27 mouse cellular contexts compared by ENCODE assay signal in genomic region chr11:5145600-5145999, GRCm38 (mm10). TPM values are rescaled to one million over a fixed set of nuclear protein-coding genes. Genes with fewer than 3 reads are reported as not detected.
A peak's percentile ranks its signal among the peaks of the same experiment; 100 is the strongest.
DNase-seq lines count a peak whose midpoint lies in the region; ATAC-seq and TF ChIP-seq lines count a peak whose summit lies in the region.
"Had no signal": no experiment of that assay in that cellular context is flagged by ENCODE, and none has a peak within 500 bp of the region (broad histone marks: within the 10 kb centered on the region; RNA-seq: fewer than 3 reads in every experiment).

No protein-coding gene starts in this region.

- no peak overlapping the region for H3K4me2 ChIP-seq in hindbrain, embryonic 13.5 days
- no peak overlapping the region for H3K4me2 ChIP-seq in kidney, embryonic 15.5 days
- H3K4me2 ChIP-seq in stomach, embryonic 15.5 days = no peak overlapping the region
- no peak overlapping the region for H3K4me2 ChIP-seq in stomach, postnatal 0 days (replicated peaks; ENCODE audit: low read depth)
- H3K4me2 ChIP-seq: embryonic facial prominence, embryonic 12.5 days; embryonic facial prominence, embryonic 15.5 days; forebrain, embryonic 12.5 days; heart, embryonic 11.5 days; hindbrain, embryonic 14.5 days had no signal

- peaks cover 52% of the 10 kb centered on the region for H3K4me1 ChIP-seq in hindbrain, embryonic 10.5 days (replicated peaks)
- H3K4me1 ChIP-seq in hindbrain, embryonic 13.5 days (replicated peaks) = peaks cover 29% of the 10 kb centered on the region
- H3K4me1 ChIP-seq in kidney, embryonic 15.5 days = peaks cover 79% of the 10 kb centered on the region
- H3K4me1 ChIP-seq in stomach, embryonic 15.5 days = peaks cover 33% of the 10 kb centered on the region
- H3K4me1 ChIP-seq in stomach, postnatal 0 days (replicated peaks; ENCODE audit: control insufficient read depth, insufficient read depth) = peaks cover 9% of the 10 kb centered on the region

- H3K36me3 ChIP-seq in hindbrain, embryonic 10.5 days = peaks cover 12% of the 10 kb centered on the region
- no peaks in the 10 kb centered on the region for H3K36me3 ChIP-seq in hindbrain, embryonic 13.5 days
- peaks cover 9% of the 10 kb centered on the region; the same call in 1 of the 2 replicates for H3K36me3 ChIP-seq in kidney, embryonic 15.5 days
- H3K36me3 ChIP-seq in stomach, embryonic 15.5 days = no peaks in the 10 kb centered on the region
- no peaks in the 10 kb centered on the region for H3K36me3 ChIP-seq in stomach, postnatal 0 days (ENCODE audit: control insufficient read depth, insufficient read depth, low read length)
- H3K36me3 ChIP-seq: embryonic facial prominence, embryonic 12.5 days; embryonic facial prominence, embryonic 15.5 days; forebrain, embryonic 12.5 days; G1E had no signal

- WGBS in hindbrain, embryonic 10.5 days = 66% methylated on average over 3 of the region's 3 CpGs
- WGBS in hindbrain, embryonic 13.5 days = 75% methylated on average over 3 of the region's 3 CpGs
- WGBS in kidney, embryonic 15.5 days = 36% methylated on average over 3 of the region's 3 CpGs
- 66% methylated on average over 3 of the region's 3 CpGs for WGBS in stomach, embryonic 15.5 days
- WGBS in stomach, postnatal 0 days = 76% methylated on average over 3 of the region's 3 CpGs

- peaks cover 12% of the 10 kb centered on the region; the same call in 1 of the 2 replicates for H3K27me3 ChIP-seq in hindbrain, embryonic 10.5 days (ENCODE audit: insufficient read depth, poor library complexity, severe bottlenecking)
- peaks cover 7% of the 10 kb centered on the region; the same call in 1 of the 2 replicates for H3K27me3 ChIP-seq in hindbrain, embryonic 13.5 days
- no peaks in the 10 kb centered on the region for H3K27me3 ChIP-seq in kidney, embryonic 15.5 days
- no peaks in the 10 kb centered on the region for H3K27me3 ChIP-seq in stomach, embryonic 15.5 days (replicated peaks)
- no peaks in the 10 kb centered on the region for H3K27me3 ChIP-seq in stomach, postnatal 0 days (ENCODE audit: control insufficient read depth, insufficient read depth, low read length)
- H3K27me3 ChIP-seq: embryonic facial prominence, embryonic 15.5 days; Patski had no signal

- no peak for DNase-seq in hindbrain, embryonic 10.5 days (ENCODE audit: low spot score)
- no peak for DNase-seq in kidney, adult 9 months
- no peak for DNase-seq in stomach, postnatal 0 days (ENCODE audit: low spot score)
- peak; percentile 57 to 68 for DNase-seq in kidney, postnatal 4 days
- no peak for DNase-seq in left cerebral cortex, postnatal 14 days (ENCODE audit: low spot score in 2 of 2)
- DNase-seq: adrenal gland, postnatal 10 days; adrenal gland, postnatal 36 days; B cell, adult 2 months; cerebellum, adult 2 months; cerebellum, adult 9-11 months; cerebellum, postnatal 25 days; gastrocnemius, postnatal 10 days; gastrocnemius, postnatal 36 days; heart, adult 11 months had no signal

- H3K4me3 ChIP-seq in hindbrain, embryonic 10.5 days = no peak overlapping the region
- H3K4me3 ChIP-seq in hindbrain, embryonic 13.5 days = no peak overlapping the region
- no peak overlapping the region for H3K4me3 ChIP-seq in kidney, embryonic 15.5 days (replicated peaks)
- H3K4me3 ChIP-seq in stomach, embryonic 15.5 days (replicated peaks) = no peak overlapping the region
- H3K4me3 ChIP-seq in stomach, postnatal 0 days (ENCODE audit: low read depth, low read length) = no peak overlapping the region
- H3K4me3 ChIP-seq: embryonic facial prominence, embryonic 12.5 days; embryonic facial prominence, embryonic 15.5 days; forebrain, embryonic 12.5 days had no signal

- no peak overlapping the region for H3K9ac ChIP-seq in hindbrain, embryonic 13.5 days
- no peak overlapping the region for H3K9ac ChIP-seq in kidney, embryonic 15.5 days
- no peak overlapping the region for H3K9ac ChIP-seq in stomach, embryonic 15.5 days
- H3K9ac ChIP-seq in stomach, postnatal 0 days (ENCODE audit: low read length) = no peak overlapping the region
- H3K9ac ChIP-seq: embryonic facial prominence, embryonic 12.5 days; embryonic facial prominence, embryonic 15.5 days; forebrain, embryonic 12.5 days; hindbrain, embryonic 14.5 days had no signal

- no peak for TF ChIP-seq CTCF in stomach, postnatal 0 days (IDR thresholded peaks at IDR 0.05; ENCODE audit: low read depth)

- intact Hi-C loops in left cerebral cortex, postnatal 14 days (cut with DNase I) = no loop called here

- peak overlapping the region; percentile 50 for H3K27ac ChIP-seq in hindbrain, embryonic 10.5 days
- no peak overlapping the region for H3K27ac ChIP-seq in hindbrain, embryonic 13.5 days
- H3K27ac ChIP-seq in kidney, embryonic 15.5 days = peak overlapping the region; percentile 88
- 0 out of 2 replicates have a peak overlapping the region, but pooled peaks have one; percentile 11 for H3K27ac ChIP-seq in stomach, embryonic 15.5 days
- no peak overlapping the region for H3K27ac ChIP-seq in stomach, postnatal 0 days (replicated peaks)
- H3K27ac ChIP-seq: embryonic facial prominence, embryonic 12.5 days; embryonic facial prominence, embryonic 15.5 days; forebrain, embryonic 12.5 days; hindbrain, embryonic 14.5 days; hindbrain, postnatal 0 days had no signal

- no peaks in the 10 kb centered on the region for H3K9me3 ChIP-seq in hindbrain, embryonic 10.5 days
- H3K9me3 ChIP-seq in hindbrain, embryonic 13.5 days = no peaks in the 10 kb centered on the region
- H3K9me3 ChIP-seq in kidney, embryonic 15.5 days (replicated peaks) = no peaks in the 10 kb centered on the region
- H3K9me3 ChIP-seq in stomach, embryonic 15.5 days = no peaks in the 10 kb centered on the region
- H3K9me3 ChIP-seq in stomach, postnatal 0 days (ENCODE audit: control insufficient read depth, low read length) = no peaks in the 10 kb centered on the region
- H3K9me3 ChIP-seq: embryonic facial prominence, embryonic 12.5 days; embryonic facial prominence, embryonic 15.5 days; forebrain, embryonic 12.5 days; G1E had no signal

- TF ChIP-seq EP300 in stomach, postnatal 0 days (optimal IDR thresholded peaks at IDR 0.05) = no peak

- no peak for ATAC-seq in hindbrain, embryonic 13.5 days (ENCODE audit: low FRiP score)
- peak; percentile 84 for ATAC-seq in kidney, embryonic 15.5 days (replicated peaks; ENCODE audit: low FRiP score)
- ATAC-seq in stomach, embryonic 15.5 days (ENCODE audit: insufficient read depth, low FRiP score, low read depth) = no peak; the same call in 1 of the 2 replicates
- ATAC-seq in stomach, postnatal 0 days (ENCODE audit: low FRiP score, low TSS enrichment) = no peak
- ATAC-seq: forebrain, embryonic 16.5 days; hindbrain, postnatal 0 days; Patski had no signal

RNA-seq across cellular contexts. Expression of gene Emid1, which starts 6.5 kb away (rescaled TPM):
- polyA plus RNA-seq in hindbrain, embryonic 10.5 days (2016; fragmentation: Nextera tagmentation; extraction: Ambion mirVana) = 31.9 and 40.0 TPM in 2 replicates
- polyA plus RNA-seq in hindbrain, embryonic 13.5 days (2015; fragmentation: Nextera tagmentation; extraction: Ambion mirVana) = 13.8 and 15.9 TPM in 2 replicates
- 190 and 191 TPM in 2 replicates for polyA plus RNA-seq in kidney, embryonic 15.5 days (2015; fragmentation: Nextera tagmentation; extraction: Ambion mirVana)
- 64.2 and 77.2 TPM in 2 replicates for polyA plus RNA-seq in stomach, embryonic 15.5 days (2015; fragmentation: Nextera tagmentation; extraction: Ambion mirVana)
- 48.7 and 51.3 TPM in 2 replicates for polyA plus RNA-seq in stomach, postnatal 0 days (2015; fragmentation: Nextera tagmentation; extraction: Ambion mirVana)
- total RNA-seq in left cerebral cortex, postnatal 14 days (2021) = 10 to 100 TPM; 27.6 to 32.5 TPM
- total RNA-seq: CH12.LX had no signal
- polyA plus RNA-seq: G1E, Patski had no signal

RNA-seq across cellular contexts. Expression of gene Ewsr1, which starts 46.5 kb away (rescaled TPM):
- polyA plus RNA-seq in hindbrain, embryonic 10.5 days (2016; fragmentation: Nextera tagmentation; extraction: Ambion mirVana) = 877 and 924 TPM in 2 replicates
- 670 and 686 TPM in 2 replicates for polyA plus RNA-seq in hindbrain, embryonic 13.5 days (2015; fragmentation: Nextera tagmentation; extraction: Ambion mirVana)
- 788 and 840 TPM in 2 replicates for polyA plus RNA-seq in kidney, embryonic 15.5 days (2015; fragmentation: Nextera tagmentation; extraction: Ambion mirVana)
- polyA plus RNA-seq in stomach, embryonic 15.5 days (2015; fragmentation: Nextera tagmentation; extraction: Ambion mirVana) = 605 and 630 TPM in 2 replicates
- 231 and 235 TPM in 2 replicates for polyA plus RNA-seq in stomach, postnatal 0 days (2015; fragmentation: Nextera tagmentation; extraction: Ambion mirVana)
- total RNA-seq in left cerebral cortex, postnatal 14 days (2021) = 100 to 1,000 TPM; 288 to 295 TPM

RNA-seq across cellular contexts. Expression of gene Rhbdd3, which starts 46.9 kb away (rescaled TPM):
- 29.1 and 29.3 TPM in 2 replicates for polyA plus RNA-seq in hindbrain, embryonic 10.5 days (2016; fragmentation: Nextera tagmentation; extraction: Ambion mirVana)
- 30.9 and 35.6 TPM in 2 replicates for polyA plus RNA-seq in hindbrain, embryonic 13.5 days (2015; fragmentation: Nextera tagmentation; extraction: Ambion mirVana)
- polyA plus RNA-seq in kidney, embryonic 15.5 days (2015; fragmentation: Nextera tagmentation; extraction: Ambion mirVana) = 26.4 and 31.9 TPM in 2 replicates
- polyA plus RNA-seq in stomach, embryonic 15.5 days (2015; fragmentation: Nextera tagmentation; extraction: Ambion mirVana) = 27.0 and 28.4 TPM in 2 replicates
- 19.1 and 19.6 TPM in 2 replicates for polyA plus RNA-seq in stomach, postnatal 0 days (2015; fragmentation: Nextera tagmentation; extraction: Ambion mirVana)
- total RNA-seq in left cerebral cortex, postnatal 14 days (2021) = 10 to 100 TPM; 21.7 to 24.6 TPM

Comparison
In these comparisons a context has a peak if more than half of its experiments do, and no peak if none do; other contexts are left out.
1. DNase-seq: peak in kidney, postnatal 4 days (2 of 2); none in hindbrain, embryonic 10.5 days (single experiment), kidney, adult 9 months (single experiment), stomach, postnatal 0 days (single experiment) and left cerebral cortex, postnatal 14 days (0 of 2).
2. H3K27ac ChIP-seq: peak in hindbrain, embryonic 10.5 days (single experiment), kidney, embryonic 15.5 days (single experiment) and stomach, embryonic 15.5 days (single experiment); none in hindbrain, embryonic 13.5 days (single experiment) and stomach, postnatal 0 days (single experiment).